Mouse (Mus musculus): ENCODE data around the gene Cmss1. TPM values are rescaled to one million over a fixed set of nuclear protein-coding genes. Genes with fewer than 3 reads are reported as not detected.

Gene Cmss1
- total and polyA plus RNA-seq, 2 experiments from 2014 or later, result 17.0 to 50.3 TPM

GRCm38 (mm10) chr16:57292765-57293164 lies 313.9 kb downstream of the Cmss1 start, which contains the start of gene Tmem30c:
Gene Tmem30c, minus strand, starts transcription at chr16:57292865.
- no peak for ATAC-seq (ENCODE audit: insufficient read depth, low read depth)
- TF ChIP-seq EP300 (IDR thresholded peaks at IDR 0.05; ENCODE audit: low read depth), result no peak
- H3K27ac ChIP-seq (ENCODE audit: low read depth), result peak within 1 kb of the TSS; percentile 41
- H3K4me2 ChIP-seq (ENCODE audit: low read depth, low read length), result no peak within 1 kb of the TSS
- no peaks in the 10 kb centered on the region for H3K36me3 ChIP-seq (replicated peaks; ENCODE audit: control insufficient read depth, insufficient read depth, low read length)
- no peaks in the 10 kb centered on the region for H3K9me3 ChIP-seq (replicated peaks; ENCODE audit: control insufficient read depth, low read length)
- no peak for DNase-seq (ENCODE audit: low spot score)
- WGBS, result 73% methylated on average over 2 of the region's 2 CpGs
- no peak within 1 kb of the TSS for H3K4me3 ChIP-seq (ENCODE audit: low read depth, low read length)
- no peaks in the 10 kb centered on the region for H3K4me1 ChIP-seq (ENCODE audit: control insufficient read depth, insufficient read depth)
- H3K27me3 ChIP-seq (ENCODE audit: control insufficient read depth, insufficient read depth, low read length), result no peaks in the 10 kb centered on the region
- no peak within 1 kb of the TSS for H3K9ac ChIP-seq (replicated peaks; ENCODE audit: low read depth, low read length)

- Histone ChIP-seq H3K27me3 (ENCODE audit: control insufficient read depth, insufficient read depth, low read length) (no peaks in the 10 kb centered on the region), H3K4me3 (ENCODE audit: low read depth, low read length) (no peak overlapping the region), H3K9me3 (replicated peaks; ENCODE audit: control insufficient read depth, low read length) (no peaks in the 10 kb centered on the region), H3K36me3 (replicated peaks; ENCODE audit: control insufficient read depth, insufficient read depth, low read length) (no peaks in the 10 kb centered on the region), H3K27ac (ENCODE audit: low read depth) (peak overlapping the region; percentile 41), H3K4me2 (ENCODE audit: low read depth, low read length) (no peak overlapping the region), H3K9ac (replicated peaks; ENCODE audit: low read depth, low read length) (no peak overlapping the region), H3K4me1 (ENCODE audit: control insufficient read depth, insufficient read depth) (no peaks in the 10 kb centered on the region)
- 18% methylated on average over 4 of the region's 4 CpGs for WGBS
- DNase-seq (ENCODE audit: low spot score) (peak; percentile 49), ATAC-seq (ENCODE audit: insufficient read depth, low read depth) (peak; percentile 81)
- TF ChIP-seq EP300 (IDR thresholded peaks at IDR 0.05; ENCODE audit: low read depth) (no peak), CTCF (IDR thresholded peaks at IDR 0.05; ENCODE audit: low read depth) (no peak)
These were observed 314.4 kb downstream of the Cmss1 start for GRCm38 (mm10) chr16:57292296-57292695.

- Histone ChIP-seq H3K9ac (replicated peaks; ENCODE audit: low read depth, low read length) (no peak overlapping the region), H3K4me3 (ENCODE audit: low read depth, low read length) (no peak overlapping the region), H3K27me3 (ENCODE audit: control insufficient read depth, insufficient read depth, low read length) (no peaks in the 10 kb centered on the region), H3K27ac (ENCODE audit: low read depth) (peak overlapping the region; percentile 41; the same call in 1 of the 2 replicates), H3K4me2 (ENCODE audit: low read depth, low read length) (no peak overlapping the region), H3K4me1 (ENCODE audit: control insufficient read depth, insufficient read depth) (no peaks in the 10 kb centered on the region), H3K36me3 (replicated peaks; ENCODE audit: control insufficient read depth, insufficient read depth, low read length) (no peaks in the 10 kb centered on the region), H3K9me3 (replicated peaks; ENCODE audit: control insufficient read depth, low read length) (no peaks in the 10 kb centered on the region)
- TF ChIP-seq EP300 (IDR thresholded peaks at IDR 0.05; ENCODE audit: low read depth), result no peak
- TF ChIP-seq CTCF (IDR thresholded peaks at IDR 0.05; ENCODE audit: low read depth), result no peak
- no peak for DNase-seq (ENCODE audit: low spot score)
- 90% methylated on average over 5 of the region's 5 CpGs for WGBS
- ATAC-seq (ENCODE audit: insufficient read depth, low read depth), result no peak
These were observed 315.0 kb downstream of the Cmss1 start for GRCm38 (mm10) chr16:57291696-57292095.

GRCm38 (mm10) chr16:57281417-57281816 lies 325.2 kb downstream of the Cmss1 start:
- Histone ChIP-seq H3K9ac (replicated peaks; ENCODE audit: low read depth, low read length) (no peak overlapping the region), H3K4me2 (ENCODE audit: low read depth, low read length) (no peak overlapping the region), H3K36me3 (replicated peaks; ENCODE audit: control insufficient read depth, insufficient read depth, low read length) (no peaks in the 10 kb centered on the region), H3K4me1 (ENCODE audit: control insufficient read depth, insufficient read depth) (no peaks in the 10 kb centered on the region), H3K27me3 (ENCODE audit: control insufficient read depth, insufficient read depth, low read length) (no peaks in the 10 kb centered on the region), H3K4me3 (ENCODE audit: low read depth, low read length) (no peak overlapping the region), H3K27ac (ENCODE audit: low read depth) (no peak overlapping the region), H3K9me3 (replicated peaks; ENCODE audit: control insufficient read depth, low read length) (no peaks in the 10 kb centered on the region)
- no peak for TF ChIP-seq CTCF (IDR thresholded peaks at IDR 0.05; ENCODE audit: low read depth)
- no peak for TF ChIP-seq EP300 (IDR thresholded peaks at IDR 0.05; ENCODE audit: low read depth)
- ATAC-seq (ENCODE audit: insufficient read depth, low read depth) (no peak), DNase-seq (ENCODE audit: low spot score) (no peak)
- 77% methylated on average over 8 of the region's 8 CpGs for WGBS

GRCm38 (mm10) chr16:57280221-57281217 lies 326.1 kb downstream of the Cmss1 start:
- WGBS, result 77% methylated on average over 31 of the region's 31 CpGs
- ATAC-seq (ENCODE audit: insufficient read depth, low read depth) (no peak), DNase-seq (ENCODE audit: low spot score) (peak; percentile 57)
- Histone ChIP-seq H3K4me2 (ENCODE audit: low read depth, low read length) (no peak overlapping the region), H3K36me3 (replicated peaks; ENCODE audit: control insufficient read depth, insufficient read depth, low read length) (no peaks in the 10 kb centered on the region), H3K4me1 (ENCODE audit: control insufficient read depth, insufficient read depth) (no peaks in the 10 kb centered on the region), H3K27me3 (ENCODE audit: control insufficient read depth, insufficient read depth, low read length) (no peaks in the 10 kb centered on the region), H3K4me3 (ENCODE audit: low read depth, low read length) (no peak overlapping the region), H3K27ac (ENCODE audit: low read depth) (no peak overlapping the region), H3K9me3 (replicated peaks; ENCODE audit: control insufficient read depth, low read length) (no peaks in the 10 kb centered on the region), H3K9ac (replicated peaks; ENCODE audit: low read depth, low read length) (no peak overlapping the region)
- TF ChIP-seq EP300 (IDR thresholded peaks at IDR 0.05; ENCODE audit: low read depth) (no peak), CTCF (IDR thresholded peaks at IDR 0.05; ENCODE audit: low read depth) (no peak)
